ENCODE assay signal across 28 mouse cellular contexts in the genomic region with DNA sequence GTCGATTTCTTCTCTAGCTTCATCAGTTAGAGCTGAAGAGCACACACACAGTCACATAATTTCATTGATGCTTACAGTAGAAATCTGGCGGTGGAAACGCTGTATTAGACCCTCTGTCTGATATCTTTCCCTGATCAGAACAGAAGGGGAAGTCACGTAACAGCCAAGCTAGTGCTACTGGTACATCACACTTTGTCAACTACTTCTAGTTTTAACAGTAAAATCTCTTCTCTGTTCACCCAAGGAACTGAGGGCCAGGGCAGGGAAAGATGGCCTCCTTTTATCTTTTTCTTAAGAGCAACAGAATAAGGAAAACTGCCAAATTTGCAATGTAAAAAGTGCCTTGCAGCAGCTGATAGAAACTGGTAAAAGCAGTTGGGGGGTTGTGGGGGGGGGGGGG.
DNase-seq lines count a peak whose midpoint lies in the region; ATAC-seq and TF ChIP-seq lines count a peak whose summit lies in the region.
"Had no signal": no experiment of that assay in that cellular context is flagged by ENCODE, and none has a peak within 500 bp of the region (broad histone marks: within the 10 kb centered on the region; RNA-seq: fewer than 3 reads in every experiment).

No protein-coding gene starts in this region.

- ATAC-seq in forebrain, embryonic 16.5 days = peak; percentile 51
- ATAC-seq in G1E (ENCODE audit: extremely low read depth, insufficient number of reproducible peaks, low FRiP score, poor library complexity, severe bottlenecking) = peak; percentile 45; the same call in 1 of the 2 replicates
- peak; percentile 63 for ATAC-seq in megakaryocyte progenitor cell, adult 5-6 weeks (replicated peaks; ENCODE audit: poor library complexity)
- ATAC-seq in intestine, postnatal 0 days = no peak
- ATAC-seq: hindbrain, embryonic 16.5 days; intestine, embryonic 15.5 days; Patski had no signal

- no peak overlapping the region for H3K4me3 ChIP-seq in forebrain, embryonic 16.5 days (replicated peaks; ENCODE audit: low read length)
- no peak overlapping the region for H3K4me3 ChIP-seq in forebrain, embryonic 10.5 days
- H3K4me3 ChIP-seq in G1E (ENCODE audit: low read depth, low read length) = no peak overlapping the region
- H3K4me3 ChIP-seq in intestine, postnatal 0 days (ENCODE audit: low read depth, low read length) = no peak overlapping the region
- H3K4me3 ChIP-seq: embryonic facial prominence, embryonic 12.5 days; embryonic facial prominence, embryonic 15.5 days; forebrain, embryonic 12.5 days; heart, embryonic 12.5 days; heart, embryonic 15.5 days; hindbrain, embryonic 10.5 days; hindbrain, embryonic 13.5 days; intestine, embryonic 15.5 days had no signal

- no peak overlapping the region for H3K4me2 ChIP-seq in forebrain, embryonic 16.5 days (ENCODE audit: low read length)
- no peak overlapping the region for H3K4me2 ChIP-seq in intestine, postnatal 0 days (replicated peaks; ENCODE audit: low read depth)
- H3K4me2 ChIP-seq: embryonic facial prominence, embryonic 12.5 days; embryonic facial prominence, embryonic 15.5 days; forebrain, embryonic 12.5 days; heart, embryonic 12.5 days; heart, embryonic 15.5 days; hindbrain, embryonic 13.5 days; intestine, embryonic 15.5 days had no signal

- H3K9ac ChIP-seq in forebrain, embryonic 16.5 days (replicated peaks; ENCODE audit: low read depth, low read length) = no peak overlapping the region
- H3K9ac ChIP-seq in intestine, postnatal 0 days (ENCODE audit: low read depth, low read length) = no peak overlapping the region
- H3K9ac ChIP-seq: embryonic facial prominence, embryonic 12.5 days; embryonic facial prominence, embryonic 15.5 days; forebrain, embryonic 12.5 days; heart, embryonic 12.5 days; heart, embryonic 15.5 days; hindbrain, embryonic 13.5 days; intestine, embryonic 15.5 days had no signal

- WGBS in forebrain, embryonic 16.5 days = 70% methylated on average over 4 of the region's 4 CpGs
- WGBS in forebrain, embryonic 10.5 days = 97% methylated on average over 4 of the region's 4 CpGs
- 92% methylated on average over 4 of the region's 4 CpGs for WGBS in intestine, postnatal 0 days

- DNase-seq in forebrain, embryonic 10.5 days (ENCODE audit: extremely low spot score, low spot score) = no peak
- DNase-seq in G1E (ENCODE audit: low spot score) = no peak
- peak; percentile 16 for DNase-seq in MEL-GATA-1-ER (ENCODE audit: extremely low read depth, low read depth)
- DNase-seq in cerebellum, postnatal 36 days = no peak
- DNase-seq: adrenal gland, postnatal 10 days; adrenal gland, postnatal 36 days; B cell, adult 2 months; cerebellum, adult 11 months; cerebellum, adult 8-10 months; gastrocnemius, postnatal 25 days; heart, adult 18-20 months; heart, postnatal 10 days; heart, postnatal 36 days; kidney, adult 18-20 months had no signal

- H3K4me1 ChIP-seq in forebrain, embryonic 16.5 days (replicated peaks; ENCODE audit: control insufficient read depth, insufficient read depth, low read length) = peaks cover 8% of the 10 kb centered on the region
- peaks cover 5% of the 10 kb centered on the region; the same call in 1 of the 2 replicates for H3K4me1 ChIP-seq in forebrain, embryonic 10.5 days
- H3K4me1 ChIP-seq in G1E (ENCODE audit: insufficient read depth, low read depth, low read length) = peaks cover 13% of the 10 kb centered on the region
- no peaks in the 10 kb centered on the region for H3K4me1 ChIP-seq in intestine, postnatal 0 days (replicated peaks; ENCODE audit: control insufficient read depth, insufficient read depth, low read length)
- H3K4me1 ChIP-seq: embryonic facial prominence, embryonic 12.5 days; heart, embryonic 12.5 days; heart, embryonic 15.5 days; hindbrain, embryonic 10.5 days; hindbrain, embryonic 13.5 days had no signal

- H3K27ac ChIP-seq in forebrain, embryonic 16.5 days (ENCODE audit: low read length) = peak overlapping the region; percentile 30; the same call in 1 of the 2 replicates
- no peak overlapping the region for H3K27ac ChIP-seq in forebrain, embryonic 10.5 days
- H3K27ac ChIP-seq in intestine, postnatal 0 days (ENCODE audit: low read depth, low read length) = no peak overlapping the region
- H3K27ac ChIP-seq: embryonic facial prominence, embryonic 12.5 days; embryonic facial prominence, embryonic 15.5 days; forebrain, embryonic 12.5 days; heart, embryonic 15.5 days; hindbrain, embryonic 10.5 days; hindbrain, embryonic 13.5 days; intestine, embryonic 15.5 days had no signal

- H3K9me3 ChIP-seq in forebrain, embryonic 16.5 days (ENCODE audit: control insufficient read depth, low read length) = no peaks in the 10 kb centered on the region
- no peaks in the 10 kb centered on the region for H3K9me3 ChIP-seq in forebrain, embryonic 10.5 days
- no peaks in the 10 kb centered on the region for H3K9me3 ChIP-seq in G1E (replicated peaks)
- no peaks in the 10 kb centered on the region for H3K9me3 ChIP-seq in intestine, postnatal 0 days (ENCODE audit: control insufficient read depth)
- H3K9me3 ChIP-seq: embryonic facial prominence, embryonic 12.5 days; embryonic facial prominence, embryonic 15.5 days; forebrain, embryonic 12.5 days; heart, embryonic 12.5 days; heart, embryonic 15.5 days; hindbrain, embryonic 10.5 days; hindbrain, embryonic 13.5 days; intestine, embryonic 15.5 days had no signal

- H3K36me3 ChIP-seq in forebrain, embryonic 16.5 days (ENCODE audit: control insufficient read depth, insufficient read depth) = no peaks in the 10 kb centered on the region
- H3K36me3 ChIP-seq in forebrain, embryonic 10.5 days (replicated peaks) = no peaks in the 10 kb centered on the region
- peaks cover 44% of the 10 kb centered on the region for H3K36me3 ChIP-seq in G1E (replicated peaks)
- no peaks in the 10 kb centered on the region for H3K36me3 ChIP-seq in intestine, postnatal 0 days (ENCODE audit: control insufficient read depth, insufficient read depth)
- H3K36me3 ChIP-seq: embryonic facial prominence, embryonic 12.5 days; embryonic facial prominence, embryonic 15.5 days; forebrain, embryonic 12.5 days; heart, embryonic 12.5 days; heart, embryonic 15.5 days; hindbrain, embryonic 10.5 days; hindbrain, embryonic 13.5 days; intestine, embryonic 15.5 days had no signal

- no peak for TF ChIP-seq CTCF in G1E (IDR thresholded peaks at IDR 0.05; ENCODE audit: low read depth, low read length)
- TF ChIP-seq CTCF in intestine, postnatal 0 days (IDR thresholded peaks at IDR 0.05; ENCODE audit: low read depth) = no peak

- no peaks in the 10 kb centered on the region for H3K27me3 ChIP-seq in forebrain, embryonic 16.5 days (replicated peaks; ENCODE audit: control insufficient read depth, insufficient read depth, low read length)
- no peaks in the 10 kb centered on the region for H3K27me3 ChIP-seq in forebrain, embryonic 10.5 days (ENCODE audit: poor library complexity, severe bottlenecking)
- H3K27me3 ChIP-seq in G1E (ENCODE audit: insufficient read depth, low read length) = no peaks in the 10 kb centered on the region
- H3K27me3 ChIP-seq in intestine, postnatal 0 days (replicated peaks; ENCODE audit: control insufficient read depth, insufficient read depth, low read length) = no peaks in the 10 kb centered on the region
- H3K27me3 ChIP-seq: CH12.LX; embryonic facial prominence, embryonic 12.5 days; embryonic facial prominence, embryonic 15.5 days; forebrain, embryonic 12.5 days; heart, embryonic 12.5 days; heart, embryonic 15.5 days; hindbrain, embryonic 13.5 days; intestine, embryonic 15.5 days; Patski had no signal
